Mouse (Mus musculus): ENCODE measurements around the gene Hist1h1a.

- TF ChIP-seq GATA1 (IDR thresholded peaks at IDR 0.05; ENCODE audit: borderline replicate concordance, low read length) (no peak), CTCF (IDR thresholded peaks at IDR 0.05; ENCODE audit: low read depth, low read length) (no peak), POLR2AphosphoS5 (IDR thresholded peaks at IDR 0.05; ENCODE audit: insufficient replicate concordance, low read depth, low read length) (peak; percentile 98; the same call in 1 of the 2 replicates)
Observed at GRCm38 (mm10) chr13:23764324-23765171, 1.1 kb downstream of the Hist1h1a start.
